Mouse (Mus musculus) right cerebral cortex, postnatal 4 days (tissue): ENCODE results near the gene Ppil1.
"Not testable (repeated sequence)": the region's sequence is repeated elsewhere in the genome, so short reads cannot be mapped to it uniquely, and the experiment has no call there.

ENCODE experiments used
- DNase-seq: peaks from one replicate; pipeline ENCODE4 v3.0.0-alpha.2; 2022

The Ppil1 gene

GRCm38 (mm10) chr17:29280422-29280821, 16.4 kb upstream of the Ppil1 start:
- no peak for DNase-seq

- DNase-seq = no peak
Measured at GRCm38 (mm10) chr17:29273889-29274288, 9.9 kb upstream of the Ppil1 start.

GRCm38 (mm10) chr17:29273156-29273555, 9.2 kb upstream of the Ppil1 start:
- no peak for DNase-seq

GRCm38 (mm10) chr17:29270148-29270698, 6.2 kb upstream of the Ppil1 start:
- no peak for DNase-seq

- DNase-seq = no peak
Measured at GRCm38 (mm10) chr17:29269349-29269706, 5.3 kb upstream of the Ppil1 start.

- peak; percentile 96 for DNase-seq
Measured at GRCm38 (mm10) chr17:29268682-29269348, 4.8 kb upstream of the Ppil1 start, which contains the start of gene BC004004. BC004004 (plus strand) TSS chr17:29268788.

- DNase-seq = no peak
Measured at GRCm38 (mm10) chr17:29267931-29268681, 4.1 kb upstream of the Ppil1 start.

GRCm38 (mm10) chr17:29267040-29267439, 3.1 kb upstream of the Ppil1 start:
- not testable (repeated sequence) for DNase-seq

- DNase-seq = no peak
Measured at GRCm38 (mm10) chr17:29264760-29265159, 774 bp upstream of the Ppil1 start.

GRCm38 (mm10) chr17:29263417-29263816, 569 bp downstream of the Ppil1 start:
- DNase-seq = no peak

GRCm38 (mm10) chr17:29262259-29262649, 1.7 kb downstream of the Ppil1 start:
- DNase-seq = no peak

GRCm38 (mm10) chr17:29261603-29262258, 2.3 kb downstream of the Ppil1 start:
- no peak for DNase-seq

GRCm38 (mm10) chr17:29260501-29260900, 3.5 kb downstream of the Ppil1 start:
- no peak for DNase-seq

- peak; percentile 80 for DNase-seq
Measured at GRCm38 (mm10) chr17:29259489-29259888, 4.5 kb downstream of the Ppil1 start.

- DNase-seq = no peak
Measured at GRCm38 (mm10) chr17:29258921-29259320, 5.1 kb downstream of the Ppil1 start.

- DNase-seq = no peak
Measured at GRCm38 (mm10) chr17:29258025-29258558, 5.9 kb downstream of the Ppil1 start.

GRCm38 (mm10) chr17:29257001-29257511, 6.9 kb downstream of the Ppil1 start:
- DNase-seq = no peak

GRCm38 (mm10) chr17:29256507-29256906, 7.5 kb downstream of the Ppil1 start:
- no peak for DNase-seq

- DNase-seq = not testable (repeated sequence)
Measured at GRCm38 (mm10) chr17:29254784-29255183, 9.2 kb downstream of the Ppil1 start.

GRCm38 (mm10) chr17:29253684-29254083, 10.3 kb downstream of the Ppil1 start:
- no peak for DNase-seq

- no peak for DNase-seq
Measured at GRCm38 (mm10) chr17:29253236-29253635, 10.8 kb downstream of the Ppil1 start.

GRCm38 (mm10) chr17:29251608-29252390, 12.2 kb downstream of the Ppil1 start:
- peak; percentile 52 for DNase-seq
